Mouse (Mus musculus) testis, adult 2 months (tissue): ENCODE results near the gene Cage1. TPM values are rescaled to one million over a fixed set of nuclear protein-coding genes. Genes with fewer than 3 reads are reported as not detected.

ENCODE experiments used
- H3K27ac ChIP-seq: fragments of 200-500 bp; 2 replicates; pipeline ENCODE4 v1.5.1; 2012; ENCODE audit warnings: low read depth, low read length; ENCODE audit not compliant: control insufficient read depth, insufficient read depth
- H3K27me3 ChIP-seq: fragments of 200-500 bp; 2 replicates; pipeline ENCODE4 v1.6.1; 2012; ENCODE audit warnings: mild to moderate bottlenecking, low read length, moderate library complexity; ENCODE audit not compliant: control insufficient read depth, insufficient read depth
- H3K36me3 ChIP-seq: fragments of 200-500 bp; 2 replicates; pipeline ENCODE4 v1.6.1; 2012; ENCODE audit warnings: mild to moderate bottlenecking, low read length; ENCODE audit not compliant: control insufficient read depth, insufficient read depth
- H3K4me1 ChIP-seq: fragments of 200-500 bp; 2 replicates; pipeline ENCODE4 v1.6.1; 2012; ENCODE audit warnings: low read length; ENCODE audit not compliant: control insufficient read depth, insufficient read depth
- H3K4me3 ChIP-seq: fragments of 200-500 bp; 2 replicates; pipeline ENCODE4 v1.5.1; 2012; ENCODE audit warnings: low read depth, mild to moderate bottlenecking, low read length, moderate library complexity, mixed read lengths; ENCODE audit not compliant: control insufficient read depth
- CTCF ChIP-seq: fragments of 200-500 bp; IDR thresholded peaks from 2 replicates; pipeline ENCODE4 v1.5.1; 2012; ENCODE audit warnings: low read depth, mild to moderate bottlenecking, inconsistent platforms, low read length, moderate library complexity; ENCODE audit not compliant: control insufficient read depth, insufficient read depth, insufficient replicate concordance
- POLR2A ChIP-seq: fragments of 200-500 bp; IDR thresholded peaks from 2 replicates; pipeline ENCODE4 v1.6.1; 2012; ENCODE audit warnings: low read depth, mild to moderate bottlenecking, inconsistent platforms, low read length, moderate library complexity; ENCODE audit not compliant: control insufficient read depth
- polyA plus RNA-seq: library from polyadenylated mRNA; depleted of rRNA; stranded (reverse); fragments of >200 nt; gene quantifications from 2 replicates; pipeline ENCODE4 v1.2.3, GENCODE M21; 2012; rRNA removed

The Cage1 gene
- polyA plus RNA-seq = 50.2 and 52.9 TPM in 2 replicates

GRCm38 (mm10) chr13:38037044-38037687 is at the start of gene Cage1:
Cage1 (minus strand) TSS chr13:38037069.
- peaks cover 4% of the 10 kb centered on the region for H3K4me1 ChIP-seq
- peak within 1 kb of the TSS; percentile 93 for H3K4me3 ChIP-seq
- no peaks in the 10 kb centered on the region for H3K27me3 ChIP-seq
- H3K27ac ChIP-seq = peak within 1 kb of the TSS; percentile 95
- TF ChIP-seq POLR2A (peak; percentile 94), CTCF (0 out of 2 replicates have a peak, but pooled peaks have one; percentile 13)
- no peaks in the 10 kb centered on the region; the same call in 1 of the 2 replicates for H3K36me3 ChIP-seq

GRCm38 (mm10) chr13:38081161-38081560 is 44.3 kb upstream of the Cage1 start:
- no peaks in the 10 kb centered on the region for H3K36me3 ChIP-seq
- peaks cover 9% of the 10 kb centered on the region for H3K4me1 ChIP-seq
- H3K27me3 ChIP-seq = no peaks in the 10 kb centered on the region
- H3K27ac ChIP-seq = no peak overlapping the region
- TF ChIP-seq POLR2A = no peak
- TF ChIP-seq CTCF = no peak
- no peak overlapping the region; the same call in 1 of the 2 replicates for H3K4me3 ChIP-seq

- no peak overlapping the region for H3K27ac ChIP-seq
- peaks cover 9% of the 10 kb centered on the region for H3K4me1 ChIP-seq
- H3K4me3 ChIP-seq = no peak overlapping the region; the same call in 1 of the 2 replicates
- no peaks in the 10 kb centered on the region for H3K36me3 ChIP-seq
- no peaks in the 10 kb centered on the region for H3K27me3 ChIP-seq
- no peak for TF ChIP-seq POLR2A
- no peak for TF ChIP-seq CTCF
Observed at GRCm38 (mm10) chr13:38080725-38081124, 43.9 kb upstream of the Cage1 start.

- Histone ChIP-seq H3K27ac (no peak overlapping the region), H3K4me3 (no peak overlapping the region), H3K36me3 (no peaks in the 10 kb centered on the region), H3K4me1 (peaks cover 9% of the 10 kb centered on the region), H3K27me3 (no peaks in the 10 kb centered on the region)
- TF ChIP-seq CTCF (no peak), POLR2A (no peak)
Observed at GRCm38 (mm10) chr13:38080014-38080413, 43.1 kb upstream of the Cage1 start.

- Histone ChIP-seq H3K36me3 (no peaks in the 10 kb centered on the region), H3K4me3 (no peak overlapping the region), H3K4me1 (peaks cover 9% of the 10 kb centered on the region), H3K27me3 (no peaks in the 10 kb centered on the region), H3K27ac (no peak overlapping the region)
- TF ChIP-seq CTCF = no peak
- no peak for TF ChIP-seq POLR2A
Observed at GRCm38 (mm10) chr13:38079366-38079765, 42.5 kb upstream of the Cage1 start.

- no peak for TF ChIP-seq CTCF
- no peak for TF ChIP-seq POLR2A
- Histone ChIP-seq H3K4me1 (peaks cover 9% of the 10 kb centered on the region), H3K27me3 (no peaks in the 10 kb centered on the region), H3K4me3 (no peak overlapping the region), H3K27ac (no peak overlapping the region), H3K36me3 (no peaks in the 10 kb centered on the region)
Observed at GRCm38 (mm10) chr13:38078836-38079235, 42.0 kb upstream of the Cage1 start.

- H3K27ac ChIP-seq = no peak overlapping the region
- no peak overlapping the region for H3K4me3 ChIP-seq
- no peaks in the 10 kb centered on the region for H3K36me3 ChIP-seq
- TF ChIP-seq POLR2A = no peak
- no peak for TF ChIP-seq CTCF
- no peaks in the 10 kb centered on the region for H3K27me3 ChIP-seq
- H3K4me1 ChIP-seq = peaks cover 9% of the 10 kb centered on the region
Observed at GRCm38 (mm10) chr13:38077113-38077512, 40.2 kb upstream of the Cage1 start.

- H3K4me1 ChIP-seq = peaks cover 3% of the 10 kb centered on the region; the same call in 1 of the 2 replicates
- no peaks in the 10 kb centered on the region for H3K27me3 ChIP-seq
- TF ChIP-seq POLR2A = no peak
- no peak for TF ChIP-seq CTCF
- no peak overlapping the region for H3K27ac ChIP-seq
- no peaks in the 10 kb centered on the region for H3K36me3 ChIP-seq
- no peak overlapping the region for H3K4me3 ChIP-seq
Observed at GRCm38 (mm10) chr13:38074404-38074803, 37.5 kb upstream of the Cage1 start.
